Mouse (Mus musculus) bone marrow, adult 2 months (tissue): Measurements from ENCODE around the gene Hadha. TPM values are rescaled to one million over a fixed set of nuclear protein-coding genes. Genes with fewer than 3 reads are reported as not detected.

Experiments
- H3K27ac ChIP-seq: fragments of 200-500 bp; 2 replicates; pipeline ENCODE4 v1.5.1; 2012; ENCODE audit warnings: low read depth, mild to moderate bottlenecking, control low read depth, inconsistent platforms, low read length; ENCODE audit not compliant: control insufficient read depth, poor library complexity, insufficient read depth
- H3K4me1 ChIP-seq: fragments of 200-500 bp; 2 replicates; pipeline ENCODE4 v1.6.1; 2011; ENCODE audit warnings: low read length; ENCODE audit not compliant: control insufficient read depth, insufficient read depth
- H3K4me3 ChIP-seq: fragments of 200-500 bp; replicated peaks from 2 replicates; pipeline ENCODE3; 2011; ENCODE audit warnings: mild to moderate bottlenecking, low read depth, low read length, control low read depth; ENCODE audit not compliant: control insufficient read depth
- CTCF ChIP-seq: fragments of 200-500 bp; IDR thresholded peaks from 2 replicates; pipeline ENCODE4 v1.5.1; 2011; ENCODE audit warnings: low read length, control low read depth; ENCODE audit not compliant: control insufficient read depth, insufficient read depth
- POLR2A ChIP-seq: fragments of 200-500 bp; IDR thresholded peaks from 2 replicates; pipeline ENCODE4 v1.6.1; 2011; ENCODE audit warnings: low read depth, mild to moderate bottlenecking, control low read depth, low read length, borderline replicate concordance; ENCODE audit not compliant: control insufficient read depth
- WGBS: fragments of 180-500 bp; shearing (Covaris S2); methylation state at CpG from one replicate; pipeline ENCODE4 v1.1.7; 2018; 5-methylcytosine and 5-hydroxymethylcytosine counted together
- polyA plus RNA-seq: library from polyadenylated mRNA; stranded (reverse); fragments of >200 nt; gene quantifications from 2 replicates; pipeline ENCODE4 v1.2.4, GENCODE M21; 2011; ENCODE audit warnings: low replicate concordance; ENCODE audit not compliant: missing spikeins, insufficient read depth, insufficient read length

Gene Hadha
- polyA plus RNA-seq, 1 experiment, result 51.3 TPM

DNA sequence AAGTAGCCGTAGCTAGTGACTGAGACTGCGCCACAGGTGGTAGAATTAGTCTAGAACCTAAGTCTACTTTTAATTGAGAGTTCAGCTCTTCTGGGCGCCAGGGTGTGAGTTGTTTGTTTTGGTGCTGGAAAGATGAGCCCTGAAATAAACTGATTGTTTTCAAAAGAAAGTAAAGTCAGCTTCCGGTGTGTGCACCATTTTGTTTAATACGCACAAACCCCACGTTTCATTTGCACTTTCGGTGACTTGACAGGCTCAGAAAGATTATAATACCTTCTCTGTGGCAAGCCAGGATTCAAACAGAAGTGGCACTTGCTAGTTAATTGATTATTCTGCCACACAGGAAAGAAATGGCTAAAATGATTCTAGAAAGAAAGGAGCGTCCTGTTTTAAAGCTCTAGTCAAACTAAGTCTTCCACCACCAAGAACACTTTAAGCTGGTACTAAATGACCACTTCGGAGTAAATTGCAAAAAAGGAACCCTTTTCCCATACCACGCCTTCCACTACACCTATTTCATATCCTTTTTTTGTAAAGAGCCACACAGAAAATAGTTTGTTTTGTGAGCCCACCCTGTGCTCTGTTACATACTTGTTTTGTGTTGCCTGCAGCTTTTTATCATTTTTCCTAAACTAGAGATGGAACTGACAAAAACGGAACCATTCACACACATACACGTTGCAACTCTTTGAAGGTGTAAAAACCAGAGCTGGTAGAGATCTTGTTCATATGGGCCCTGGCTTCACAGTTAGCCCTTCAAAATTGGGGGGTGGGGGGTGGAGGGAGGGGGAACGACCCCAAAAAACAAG, 1.1 kb upstream of the Hadha start:
- TF ChIP-seq CTCF (no peak), POLR2A (no peak)
- WGBS, result 6% methylated on average over 13 of the region's 13 CpGs
- Histone ChIP-seq H3K4me3 (peak overlapping the region; percentile 86), H3K27ac (peak overlapping the region; percentile 93), H3K4me1 (no peaks in the 10 kb centered on the region)

DNA sequence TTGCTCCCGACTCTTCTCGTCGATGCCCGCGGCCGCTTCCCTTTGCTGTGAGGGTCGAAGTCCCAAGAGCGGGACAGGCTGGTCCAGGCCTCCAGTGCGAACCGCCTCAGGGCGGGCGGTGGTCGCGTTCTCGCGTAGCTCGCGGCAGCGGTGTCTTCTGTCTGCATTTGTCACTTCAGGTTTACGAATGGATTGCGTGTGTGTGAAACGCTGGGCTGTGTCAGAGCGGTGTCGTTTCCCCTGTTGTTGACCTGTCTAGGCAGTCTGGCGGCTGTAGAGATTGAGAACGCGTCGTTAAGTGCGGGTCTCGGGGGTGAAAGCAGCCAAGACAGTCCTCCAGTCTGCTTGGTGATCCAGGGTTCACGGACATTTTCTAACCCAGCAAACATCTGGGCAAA, 432 bp upstream of the Hadha start:
- TF ChIP-seq POLR2A (no peak), CTCF (no peak)
- under 1% methylated on average over 31 of the region's 31 CpGs for WGBS
- Histone ChIP-seq H3K4me1 (no peaks in the 10 kb centered on the region), H3K27ac (peak overlapping the region; percentile 93), H3K4me3 (peak overlapping the region; percentile 86)

DNA sequence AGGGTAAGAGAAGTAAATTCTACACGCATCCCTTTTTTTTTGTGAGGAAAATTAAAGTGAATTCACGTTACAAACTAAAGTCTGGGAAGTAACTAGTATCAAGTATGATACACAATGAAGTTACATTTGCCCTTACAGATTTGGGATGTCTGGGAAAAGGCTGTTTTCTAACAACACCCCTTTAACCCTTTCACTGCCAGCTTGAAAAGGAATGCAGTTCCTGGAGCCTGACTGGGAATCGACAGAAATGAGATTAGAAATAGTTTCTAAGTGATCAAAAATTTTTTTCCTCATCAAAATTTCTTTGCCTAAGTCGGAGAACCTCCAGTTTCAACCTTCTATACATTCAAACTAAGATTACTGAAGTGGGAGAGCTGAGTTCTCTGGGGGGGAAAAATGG, 949 bp downstream of the Hadha start:
- TF ChIP-seq POLR2A (no peak), CTCF (no peak)
- H3K27ac ChIP-seq, result no peak overlapping the region
- peak overlapping the region; percentile 86 for H3K4me3 ChIP-seq
- H3K4me1 ChIP-seq, result no peaks in the 10 kb centered on the region
- 27% methylated on average over 4 of the region's 4 CpGs for WGBS

DNA sequence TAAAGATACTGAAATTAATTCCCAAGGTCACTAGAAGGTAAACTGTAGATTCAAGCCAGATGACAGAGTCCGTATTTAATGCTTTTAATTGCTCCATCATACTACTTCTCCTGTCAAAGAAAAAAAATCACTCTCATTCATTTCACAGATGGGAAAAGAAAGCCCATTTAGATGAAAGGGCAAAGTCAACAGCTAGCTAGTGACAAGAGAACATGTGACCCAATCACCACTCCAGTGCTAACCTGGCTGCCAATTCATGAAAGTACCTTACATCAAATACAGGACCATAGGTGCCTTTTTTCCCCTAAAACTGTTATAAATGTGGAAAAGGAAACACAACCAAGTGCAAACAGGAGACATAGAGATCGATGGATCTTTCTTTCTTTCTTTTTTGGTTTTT, 1.7 kb downstream of the Hadha start:
- H3K4me3 ChIP-seq, result no peak overlapping the region

DNA sequence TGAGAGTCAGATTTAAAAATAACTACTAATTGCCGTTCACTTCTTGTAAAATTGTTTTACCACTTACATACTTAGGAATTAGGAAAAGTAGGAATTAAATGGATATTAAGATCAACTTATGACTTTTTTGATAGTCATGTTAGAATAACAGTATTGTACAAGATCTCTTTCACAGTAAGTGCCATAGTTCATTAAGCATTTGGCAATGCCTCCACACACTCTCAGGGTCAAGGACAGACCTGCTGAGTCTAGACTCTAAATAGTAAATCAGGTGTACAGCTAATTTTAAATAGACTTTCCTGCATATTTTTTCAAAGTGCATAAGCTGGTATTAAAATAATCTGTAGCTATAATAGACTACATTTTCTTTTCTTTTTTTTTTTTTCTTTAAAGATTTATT, 2.5 kb downstream of the Hadha start:
- H3K4me3 ChIP-seq, result no peak overlapping the region
- H3K27ac ChIP-seq, result no peak overlapping the region
- 83% methylated on average over 1 of the region's 1 CpGs for WGBS
- no peaks in the 10 kb centered on the region for H3K4me1 ChIP-seq
- TF ChIP-seq CTCF, result no peak
- no peak for TF ChIP-seq POLR2A

More for the DNA sequence above, 1.7 kb downstream of the Hadha start:
- no peak overlapping the region for H3K27ac ChIP-seq
- H3K4me1 ChIP-seq, result no peaks in the 10 kb centered on the region
- 91% methylated on average over 2 of the region's 2 CpGs for WGBS
- TF ChIP-seq POLR2A, result no peak
- no peak for TF ChIP-seq CTCF

DNA sequence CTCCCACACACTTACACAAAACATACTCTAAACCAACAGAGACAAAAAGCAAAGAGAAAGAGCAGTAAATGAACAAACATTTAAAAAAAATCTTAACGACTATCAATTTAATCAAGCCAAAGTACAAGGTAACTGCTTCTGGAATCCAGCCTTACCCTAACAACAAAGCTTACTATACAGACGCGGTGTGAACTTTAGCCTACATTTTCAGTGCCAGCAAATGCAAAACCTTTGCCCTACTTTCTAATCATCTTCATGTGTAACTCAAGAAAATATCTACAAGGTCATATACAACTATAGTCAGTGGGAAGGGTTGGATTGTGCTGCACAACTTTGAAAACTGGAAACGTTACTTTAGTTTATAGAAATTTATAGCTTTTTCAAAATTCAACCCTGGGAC, 3.0 kb downstream of the Hadha start:
- 88% methylated on average over 4 of the region's 4 CpGs for WGBS
- no peak for TF ChIP-seq POLR2A
- no peak for TF ChIP-seq CTCF
- Histone ChIP-seq H3K4me3 (no peak overlapping the region), H3K27ac (no peak overlapping the region), H3K4me1 (no peaks in the 10 kb centered on the region)

DNA sequence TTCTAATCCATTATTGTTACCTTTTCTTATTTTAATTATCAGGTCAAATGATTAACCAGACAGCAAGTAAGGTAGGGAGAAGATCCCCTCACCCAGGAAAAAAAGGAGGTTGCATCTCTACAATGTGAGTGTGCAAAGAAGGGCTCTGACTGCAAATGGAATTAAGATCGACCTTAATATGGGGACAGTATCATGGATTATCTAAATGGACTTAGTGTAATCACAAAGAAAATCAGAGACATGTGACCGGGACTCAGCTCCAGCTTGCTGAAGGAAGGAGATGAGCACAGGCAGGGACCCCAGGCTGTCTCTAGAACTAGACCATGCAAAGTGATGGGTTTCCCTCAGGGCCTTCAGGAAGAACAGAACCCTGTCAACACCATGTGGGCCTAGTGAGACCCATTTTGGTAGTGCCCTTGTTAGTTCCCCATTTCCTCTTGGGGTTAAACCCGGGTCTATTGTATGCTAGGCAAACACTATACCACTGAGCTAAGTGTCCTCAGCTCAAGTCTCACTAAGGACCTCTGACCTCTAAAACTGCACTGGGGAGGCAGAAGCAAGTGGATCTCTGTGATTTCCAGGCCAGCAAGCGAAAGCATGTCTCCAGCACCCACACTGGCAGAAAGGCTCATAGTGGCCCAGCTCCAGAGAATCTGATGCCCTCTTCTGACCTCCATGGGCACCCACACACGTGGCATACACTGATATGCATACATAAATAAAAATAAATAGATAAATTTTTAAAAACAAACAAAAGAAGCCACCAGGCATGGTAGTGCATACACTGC, 6.6 kb downstream of the Hadha start:
- 72% methylated on average over 5 of the region's 5 CpGs for WGBS
- Histone ChIP-seq H3K27ac (no peak overlapping the region), H3K4me3 (no peak overlapping the region), H3K4me1 (no peaks in the 10 kb centered on the region)
- TF ChIP-seq CTCF (no peak), POLR2A (no peak)

DNA sequence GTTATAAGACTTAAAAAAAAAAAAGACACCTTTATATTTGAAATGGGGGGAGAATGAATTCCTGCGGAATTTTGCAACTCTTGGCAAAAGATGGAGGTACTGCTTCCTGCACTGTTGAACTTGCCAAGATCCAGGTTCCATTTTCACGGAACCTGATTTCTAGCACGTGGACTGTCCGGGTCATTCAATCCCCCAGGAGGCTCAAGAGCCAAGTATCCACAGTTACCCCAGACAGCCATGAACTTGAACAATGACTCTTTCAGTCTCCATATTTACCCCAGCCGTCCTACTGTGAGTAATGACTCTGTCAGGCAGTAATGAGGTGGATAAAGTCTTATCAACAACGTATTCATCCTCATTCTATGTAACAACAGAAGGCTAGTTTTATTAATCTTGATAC, 8.4 kb downstream of the Hadha start:
- Histone ChIP-seq H3K4me1 (no peaks in the 10 kb centered on the region), H3K27ac (no peak overlapping the region), H3K4me3 (no peak overlapping the region)
- 91% methylated on average over 6 of the region's 6 CpGs for WGBS
- TF ChIP-seq CTCF, result no peak
